Mouse (Mus musculus): ENCODE measurements around the gene Gm10392. TPM values are rescaled to one million over a fixed set of nuclear protein-coding genes. Genes with fewer than 3 reads are reported as not detected.

Gene Gm10392
- not detected in 2 replicates for polyA plus RNA-seq (2012; rRNA removed; ENCODE audit: low replicate concordance)

DNA sequence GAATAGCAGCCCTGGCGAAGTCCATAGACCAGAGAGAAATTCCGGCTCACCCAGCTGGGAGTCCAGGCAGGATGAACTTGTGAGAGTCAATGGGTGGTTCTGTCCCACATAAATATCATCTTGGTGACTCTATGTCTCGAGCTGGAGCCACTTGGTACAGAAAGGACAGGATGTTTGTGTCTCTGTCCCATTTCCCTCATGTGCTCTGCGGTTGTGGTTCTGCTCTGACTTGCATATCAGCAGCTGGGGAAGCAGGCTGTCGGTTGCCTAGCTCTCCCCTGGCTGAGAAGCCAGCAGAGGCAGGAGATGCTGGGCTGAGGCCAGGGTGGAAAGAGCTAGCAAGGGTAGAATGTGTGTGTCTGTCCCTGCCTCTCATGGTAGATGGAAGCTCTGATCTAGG is at the start of gene Gm10392:
Gm10392 (minus strand) TSS at position 156 of the 400 bp plus-strand sequence.

DNA sequence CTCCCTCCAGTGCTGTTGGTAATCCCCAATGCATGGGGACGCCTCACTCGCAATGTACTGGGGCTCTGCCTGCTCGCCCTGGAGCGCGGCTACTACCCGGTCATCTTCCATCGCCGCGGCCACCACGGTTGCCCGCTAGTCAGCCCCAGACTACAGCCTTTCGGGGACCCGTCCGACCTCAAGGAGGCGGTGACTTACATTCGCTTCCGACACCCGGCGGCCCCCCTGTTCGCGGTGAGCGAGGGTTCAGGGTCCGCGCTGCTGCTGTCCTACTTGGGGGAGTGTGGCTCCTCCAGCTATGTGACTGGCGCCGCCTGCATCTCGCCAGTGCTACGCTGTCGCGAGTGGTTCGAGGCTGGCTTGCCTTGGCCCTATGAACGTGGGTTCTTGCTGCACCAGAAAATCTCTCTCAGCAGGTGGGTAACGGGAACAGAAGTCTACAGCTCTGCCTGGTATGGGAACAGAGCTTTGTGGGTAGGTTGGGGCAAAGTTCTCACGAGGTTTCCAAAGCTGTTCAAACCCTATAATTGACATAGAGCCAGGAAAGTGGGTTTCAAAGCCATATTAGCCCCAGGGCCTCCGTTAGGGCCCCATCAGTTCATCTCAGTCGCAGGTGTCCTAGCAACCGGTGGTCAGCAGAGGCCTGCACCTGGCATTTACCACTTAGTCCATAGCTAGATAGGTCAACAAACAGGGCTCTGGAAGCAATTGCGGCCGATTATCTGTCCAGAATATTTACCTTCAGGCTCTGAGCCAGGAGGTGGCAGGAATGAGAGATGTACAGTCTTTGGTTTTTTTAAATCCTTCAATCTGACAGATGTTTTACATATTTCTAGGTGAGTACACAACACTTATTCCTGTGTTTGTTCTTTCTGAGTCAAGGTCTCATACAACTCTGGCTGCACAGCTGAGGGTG is 3.1 kb downstream of the Gm10392 start, which contains the start of gene Trp53i13:
Trp53i13 (minus strand) TSS at position 344 of the 916 bp plus-strand sequence.

DNA sequence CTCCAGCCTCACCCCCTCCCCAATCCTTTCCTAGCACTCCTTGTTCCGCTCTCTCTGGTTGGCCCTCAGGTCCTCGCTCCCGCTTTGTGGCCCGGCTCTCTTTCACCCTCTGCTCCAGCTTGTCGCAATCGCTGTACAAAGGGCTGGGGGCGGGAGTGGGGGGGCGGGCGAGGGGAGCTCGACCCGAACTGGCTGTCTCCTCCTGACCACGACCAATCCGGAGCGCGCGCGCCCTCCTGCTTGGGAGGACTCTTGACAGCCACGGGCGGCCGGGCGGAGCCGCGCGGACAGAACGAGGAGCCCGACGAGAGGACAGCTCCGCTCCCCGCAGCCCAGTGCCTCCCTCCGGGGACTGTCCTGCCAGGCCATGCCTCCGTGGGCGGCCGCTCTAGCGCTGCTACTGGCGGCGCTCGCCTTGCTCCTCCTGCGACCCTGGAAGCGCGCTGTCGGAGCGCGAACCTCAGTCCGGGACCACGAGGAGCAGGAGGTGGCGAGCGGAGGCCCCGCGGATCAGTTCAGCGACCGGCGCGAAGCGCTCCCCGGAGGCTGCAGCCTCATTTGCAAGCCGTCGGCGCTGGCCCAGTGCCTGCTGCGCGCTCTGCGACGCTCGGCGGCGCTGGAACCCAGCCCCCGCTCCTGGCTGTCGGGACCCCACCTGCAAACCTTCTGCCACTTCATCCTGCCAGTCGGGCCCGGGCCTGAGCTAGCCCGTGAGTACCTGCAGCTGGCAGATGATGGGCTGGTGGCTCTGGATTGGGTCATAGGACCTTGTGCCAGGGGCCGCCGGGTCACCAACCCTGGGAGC is 4.0 kb downstream of the Gm10392 start, which contains the start of gene Abhd15:
Abhd15 (plus strand) TSS at position 290 of the 805 bp plus-strand sequence.

DNA sequence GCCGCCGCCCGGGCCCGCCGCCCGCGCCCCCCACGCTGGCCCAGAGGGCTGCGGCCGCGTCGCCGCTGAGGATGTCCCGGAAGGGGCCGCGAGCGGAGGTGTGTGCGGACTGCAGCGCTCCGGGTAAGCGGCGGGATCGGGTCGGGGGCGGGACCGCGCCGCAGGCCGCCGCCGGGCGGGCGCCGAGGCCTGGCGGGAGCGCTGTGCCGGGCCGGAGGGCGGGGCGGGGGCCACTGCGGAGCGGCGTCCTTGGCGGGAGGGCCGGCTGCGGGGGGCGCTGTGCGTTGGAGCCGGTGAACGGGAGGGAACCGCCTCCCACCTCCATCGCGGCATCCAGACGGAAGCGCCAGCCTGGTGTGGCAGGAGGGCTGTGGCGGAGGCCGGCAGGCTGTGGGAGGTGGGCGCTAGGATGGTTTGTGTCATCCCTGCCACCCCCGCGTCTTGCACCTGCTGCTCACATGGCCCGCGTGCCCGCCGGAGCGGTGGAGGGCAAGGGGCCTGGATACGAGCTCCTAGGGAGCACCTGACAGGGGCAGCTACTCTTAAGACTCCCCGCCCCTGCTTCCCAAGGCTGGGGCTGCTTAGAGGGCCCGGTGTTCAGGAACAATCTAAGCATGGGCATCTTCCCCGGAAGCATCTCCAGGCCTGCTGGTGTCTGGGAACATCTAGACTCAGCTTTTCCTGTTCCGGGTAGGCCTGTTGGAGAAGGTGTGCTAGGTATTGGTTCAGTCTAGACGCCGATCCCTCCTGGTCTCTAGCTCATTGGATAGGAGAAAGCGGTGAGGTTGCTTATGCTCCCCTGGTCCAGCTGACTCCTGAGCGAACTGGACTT is 25.3 kb downstream of the Gm10392 start, which contains the start of gene Git1:
Git1 (plus strand) TSS at position 51 of the 832 bp plus-strand sequence.

DNA sequence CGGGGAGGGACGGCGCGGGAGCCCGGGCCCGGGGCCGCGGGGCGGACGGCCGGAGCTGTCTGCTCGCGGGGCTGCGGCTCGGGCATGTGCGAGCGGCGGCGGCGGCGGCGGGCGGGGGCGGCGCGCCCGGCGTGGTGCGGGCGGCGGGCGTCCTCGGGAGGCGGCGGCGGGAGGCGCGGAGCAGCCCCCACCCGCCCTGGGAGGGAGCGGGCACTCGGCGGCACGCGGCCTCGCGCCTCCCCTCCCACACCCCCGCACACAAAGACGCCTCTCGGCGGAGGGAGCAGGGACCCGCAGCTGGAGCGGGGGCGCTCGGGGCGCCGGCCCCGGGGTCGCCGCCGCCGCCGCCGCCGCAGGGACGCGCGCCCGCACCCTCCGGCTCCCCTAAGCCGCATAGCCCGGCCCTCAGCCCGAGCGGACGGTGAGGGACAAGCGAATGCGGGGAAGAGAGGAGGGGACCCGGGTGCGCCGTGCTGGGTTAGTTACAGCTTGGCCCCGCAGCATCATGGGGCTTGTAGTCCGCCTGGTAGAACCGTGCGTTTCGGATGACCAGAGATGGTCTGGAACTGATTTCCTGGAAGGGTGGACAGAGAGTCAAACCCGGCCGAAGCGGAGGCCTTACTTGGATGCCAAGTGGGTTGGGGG is 29.3 kb downstream of the Gm10392 start, which contains the start of gene Ankrd13b:
Ankrd13b (minus strand) TSS at position 88 of the 645 bp plus-strand sequence.

Other genes starting within 250 kb of the Gm10392 start
- 20.7 and 52.6 TPM in 2 replicates for gene Coro6, start 56.8 kb downstream of the Gm10392 start, polyA plus RNA-seq (2012; rRNA removed; ENCODE audit: low replicate concordance)
- gene Ankrd13b, start 29.5 kb downstream of the Gm10392 start, polyA plus RNA-seq (2012; rRNA removed; ENCODE audit: low replicate concordance): 15.7 and 68.2 TPM in 2 replicates
- gene Git1, start 25.6 kb downstream of the Gm10392 start, polyA plus RNA-seq (2012; rRNA removed; ENCODE audit: low replicate concordance): 64.0 and 82.5 TPM in 2 replicates
- gene Abhd15, start 4.1 kb downstream of the Gm10392 start, polyA plus RNA-seq (2012; rRNA removed; ENCODE audit: low replicate concordance): 25.4 and 62.6 TPM in 2 replicates
- gene Trp53i13, start 3.2 kb downstream of the Gm10392 start, polyA plus RNA-seq (2012; rRNA removed; ENCODE audit: low replicate concordance): 29.7 and 35.1 TPM in 2 replicates
- 9.0 and 9.4 TPM in 2 replicates for gene Taok1, start 88.6 kb upstream of the Gm10392 start, polyA plus RNA-seq (2012; rRNA removed; ENCODE audit: low replicate concordance)
- 11.6 and 14.3 TPM in 2 replicates for gene Nufip2, start 167.0 kb upstream of the Gm10392 start, polyA plus RNA-seq (2012; rRNA removed; ENCODE audit: low replicate concordance)
- gene Cryba1, start 206.1 kb upstream of the Gm10392 start, polyA plus RNA-seq (2012; rRNA removed; ENCODE audit: low replicate concordance): not detected in 2 replicates
- 24.1 and 24.5 TPM in 2 replicates for gene Myo18a, start 244.0 kb upstream of the Gm10392 start, polyA plus RNA-seq (2012; rRNA removed; ENCODE audit: low replicate concordance)

All from subcutaneous adipose tissue, adult 2 months (tissue).